Mouse (Mus musculus) cerebellum, adult 2 months (tissue): Measurements from ENCODE around the gene Cbarp.

ENCODE experiments used
- CTCF ChIP-seq: fragments of 200-500 bp; IDR thresholded peaks from 2 replicates; pipeline ENCODE4 v1.5.1; 2011; ENCODE audit warnings: low read depth, mild to moderate bottlenecking, control low read depth, low read length, moderate library complexity, borderline replicate concordance; ENCODE audit not compliant: insufficient read depth
- POLR2A ChIP-seq: fragments of 200-500 bp; IDR thresholded peaks from 2 replicates; pipeline ENCODE4 v1.6.1; 2011; ENCODE audit warnings: low read length, control low read depth, borderline replicate concordance; ENCODE audit not compliant: insufficient read depth

DNA sequence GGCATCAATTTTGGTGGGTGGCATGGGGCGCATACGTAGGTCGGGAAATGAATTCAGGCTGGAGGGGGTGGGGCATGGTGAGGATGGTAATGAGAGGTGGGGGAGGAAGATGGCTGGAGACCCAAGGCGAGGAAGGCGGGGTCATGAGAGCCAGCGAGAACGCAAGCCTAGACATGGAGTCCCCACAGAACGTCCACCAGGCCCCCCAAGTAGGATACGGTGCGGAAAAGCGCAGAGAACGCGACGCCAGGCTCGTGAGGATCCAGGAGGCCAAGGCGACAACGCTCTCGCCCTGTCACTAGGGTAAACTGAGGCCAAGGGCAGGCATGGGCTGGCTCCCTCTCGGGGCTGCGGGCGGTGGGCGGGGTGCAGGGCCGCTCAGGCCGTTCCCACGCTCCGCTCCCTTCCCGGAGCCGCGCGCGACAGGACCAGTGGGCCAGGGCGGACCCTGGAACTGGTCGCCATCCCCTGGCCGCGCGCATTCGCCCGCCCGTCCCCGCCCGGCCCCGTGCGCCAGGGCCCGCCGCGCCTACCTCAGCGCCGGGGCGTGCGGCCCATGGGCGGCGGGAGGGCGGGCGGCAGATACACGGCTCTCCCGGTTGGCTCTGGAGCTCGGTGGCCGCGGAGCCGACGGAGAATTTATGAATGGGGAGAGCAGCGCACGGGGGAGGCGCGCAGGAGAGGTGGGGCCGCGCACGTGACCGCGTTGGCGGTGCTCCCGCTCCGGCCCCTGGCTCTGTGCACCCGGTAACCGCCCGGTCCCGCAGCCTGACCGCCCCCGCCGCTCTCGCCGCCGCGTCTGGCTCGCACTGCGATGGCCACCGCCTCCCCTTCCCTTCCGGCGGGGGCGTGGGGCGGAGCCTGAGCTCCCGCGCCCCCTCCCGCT, 1.8 kb downstream of the Cbarp start, which contains the start of gene Atp5d:
- TF ChIP-seq POLR2A (peak; percentile 60), CTCF (no peak)
